Mouse (Mus musculus): ENCODE data around the gene Mex3d.

Mex3d gene

DNA sequence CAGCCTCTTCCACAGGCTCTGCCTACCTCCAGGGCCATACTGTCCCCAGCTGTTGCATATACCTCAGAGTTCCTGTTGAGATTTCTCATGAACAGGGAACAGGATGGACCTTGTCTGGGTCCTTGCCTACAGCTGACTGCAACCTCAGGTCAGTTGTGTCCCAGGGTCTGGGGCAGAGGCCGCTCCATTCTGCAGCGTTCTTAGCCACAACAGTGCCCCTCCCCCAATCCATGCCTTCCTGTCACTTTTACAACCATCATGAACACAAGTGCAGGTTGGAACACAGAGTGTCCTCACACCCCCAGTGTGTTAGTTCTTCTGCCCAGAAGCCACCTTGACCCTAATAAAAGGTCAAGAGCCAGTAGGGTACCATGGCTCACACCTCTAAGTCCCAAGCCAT lies 1.3 kb upstream of the Mex3d start:
- intact Hi-C loops (cut with DNase I) = no loop called here

DNA sequence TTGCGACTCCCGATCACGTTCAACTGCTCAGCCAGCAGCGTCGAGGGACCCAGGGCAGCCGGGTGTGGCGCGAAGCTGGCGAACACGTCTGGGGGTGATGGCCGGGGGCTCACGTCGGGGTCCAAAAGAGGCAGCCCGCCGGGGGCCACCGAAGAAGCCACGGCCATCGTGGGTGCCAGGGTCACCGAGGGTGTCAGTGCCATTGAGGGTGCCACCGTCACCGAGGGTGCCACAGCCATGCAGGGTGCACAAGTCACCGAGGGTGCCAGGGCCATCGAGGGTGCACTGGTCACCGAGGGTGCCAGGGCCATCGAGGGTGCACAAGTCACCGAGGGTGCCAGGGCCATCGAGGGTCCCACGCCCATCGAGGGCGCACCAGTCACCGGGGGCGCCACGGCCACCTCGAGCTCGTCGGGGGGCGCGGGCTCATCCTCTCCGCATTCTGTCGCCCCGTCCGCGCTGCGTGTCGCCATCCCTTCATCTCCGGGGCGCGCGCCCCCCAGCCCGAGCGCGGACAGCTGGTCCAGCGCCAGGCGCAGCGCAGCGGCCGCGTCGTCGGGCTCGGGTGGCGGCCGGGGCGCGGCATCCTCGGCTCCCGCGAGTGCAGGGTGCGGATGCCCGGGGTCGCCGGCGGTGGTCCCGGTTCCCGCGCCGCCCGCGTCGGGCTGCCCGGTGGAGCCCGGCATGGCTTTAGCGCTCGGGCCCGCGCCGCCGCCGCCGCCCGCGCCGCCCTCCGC lies 556 bp downstream of the Mex3d start:
- intact Hi-C loops (cut with DNase I) = no loop called here

DNA sequence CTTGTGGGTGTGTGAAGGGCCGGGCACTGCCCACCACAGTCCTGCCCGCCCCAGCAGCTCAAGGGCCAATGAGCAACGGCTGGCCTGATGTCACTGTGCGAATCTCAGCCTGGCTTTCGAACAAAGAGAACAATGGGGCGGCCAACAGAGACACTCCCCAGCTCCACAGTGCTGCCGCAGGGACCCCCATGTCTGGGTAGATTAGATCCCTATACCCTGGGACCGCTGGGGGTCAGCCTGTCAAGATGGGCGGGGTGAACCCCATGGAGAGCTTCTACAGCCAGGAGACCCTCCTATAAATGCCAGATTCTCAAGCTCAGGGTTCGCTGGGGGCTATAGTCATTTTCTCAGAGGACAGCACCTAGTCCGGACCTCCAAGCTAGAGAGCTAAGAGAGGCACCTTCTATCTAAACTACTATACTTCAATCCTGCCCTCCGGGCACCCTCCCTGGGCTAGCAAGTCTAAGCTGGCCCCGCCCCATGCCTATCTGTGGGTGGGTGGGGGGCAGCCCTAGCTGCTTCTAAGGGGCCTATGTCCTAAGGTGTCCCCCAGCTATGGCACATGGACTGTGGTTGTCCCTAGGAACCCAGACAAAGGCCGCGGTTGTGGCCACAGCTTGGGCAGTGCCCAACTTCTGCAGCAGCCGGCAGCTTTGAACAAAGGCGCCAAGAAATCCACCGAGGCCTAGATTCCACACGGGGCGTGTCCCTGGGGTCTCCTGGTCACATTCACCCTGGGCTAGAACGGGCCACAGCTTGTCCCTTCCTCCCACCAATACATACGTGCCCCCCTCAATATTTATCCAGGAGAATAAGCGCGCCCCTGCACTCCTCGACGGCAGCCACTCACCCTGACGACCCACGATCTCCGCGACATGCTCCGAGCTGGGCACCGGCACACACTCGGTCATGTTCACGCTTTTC lies 1.4 kb downstream of the Mex3d start:
- intact Hi-C loops (cut with DNase I) = no loop called here

DNA sequence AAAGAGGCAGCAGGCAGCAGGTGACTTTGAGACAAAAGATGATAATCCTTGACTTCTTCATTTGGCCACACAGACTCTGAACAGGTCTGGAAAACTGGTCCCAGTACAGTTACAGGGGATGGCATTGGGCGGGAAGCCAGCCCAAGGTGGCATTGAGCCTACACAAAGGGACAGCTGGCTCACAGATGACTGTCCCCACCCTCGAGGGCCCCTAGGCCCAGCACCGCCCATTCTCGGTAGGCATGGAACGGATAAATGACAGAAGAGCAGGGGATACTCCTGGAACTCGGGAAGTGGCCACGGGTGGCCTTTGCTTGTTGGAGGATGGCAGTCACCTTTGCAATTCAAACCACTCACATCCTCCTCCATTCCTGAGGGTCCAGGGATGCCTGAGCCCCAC lies 2.1 kb downstream of the Mex3d start:
- intact Hi-C loops (cut with DNase I) = no loop called here

DNA sequence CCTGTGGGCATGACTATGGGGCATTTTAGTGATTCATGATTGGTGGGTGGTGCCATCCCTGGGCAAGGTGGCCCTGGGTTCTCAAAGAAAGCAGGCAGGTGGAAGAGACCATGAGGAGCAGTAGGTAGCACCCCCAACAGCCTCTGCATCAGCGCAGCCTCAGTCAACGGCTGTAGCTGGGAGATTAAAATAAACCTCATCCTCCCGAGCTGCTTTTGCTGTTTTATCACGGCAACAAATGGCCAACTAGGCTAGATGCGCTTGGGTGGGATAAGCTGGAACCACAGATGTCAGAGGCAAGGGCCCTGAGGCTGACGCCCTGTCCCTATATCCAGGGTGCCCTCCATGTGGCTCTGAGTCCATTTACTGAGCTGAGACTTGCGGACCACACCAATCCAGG lies 2.8 kb downstream of the Mex3d start:
- intact Hi-C loops (cut with DNase I) = no loop called here

DNA sequence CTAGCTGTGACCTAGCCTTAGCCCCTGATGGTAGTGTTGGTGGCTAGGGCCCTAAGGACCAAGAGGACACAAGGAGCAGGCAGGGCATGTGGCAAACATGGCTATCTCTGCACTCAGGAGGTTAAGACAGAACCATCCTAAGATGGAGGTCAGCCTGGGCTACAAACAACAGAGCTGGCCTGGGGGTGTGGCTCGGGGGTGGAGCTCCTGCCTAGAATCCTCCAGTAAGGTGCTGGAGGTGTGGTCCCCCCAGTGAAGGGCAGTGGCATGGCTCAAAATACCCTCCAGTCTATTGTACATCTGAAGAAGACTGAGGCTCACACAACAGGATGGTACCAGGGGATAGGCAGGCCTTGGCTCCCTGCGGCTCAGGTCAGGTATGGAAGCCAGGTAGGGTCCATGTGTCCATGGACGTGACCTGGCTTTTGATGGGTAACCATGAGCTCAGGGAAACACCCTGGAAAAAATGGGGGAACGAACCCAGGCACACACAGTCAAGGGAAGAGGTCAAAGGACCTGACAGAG lies 3.3 kb downstream of the Mex3d start:
- intact Hi-C loops (cut with DNase I) = no loop called here

DNA sequence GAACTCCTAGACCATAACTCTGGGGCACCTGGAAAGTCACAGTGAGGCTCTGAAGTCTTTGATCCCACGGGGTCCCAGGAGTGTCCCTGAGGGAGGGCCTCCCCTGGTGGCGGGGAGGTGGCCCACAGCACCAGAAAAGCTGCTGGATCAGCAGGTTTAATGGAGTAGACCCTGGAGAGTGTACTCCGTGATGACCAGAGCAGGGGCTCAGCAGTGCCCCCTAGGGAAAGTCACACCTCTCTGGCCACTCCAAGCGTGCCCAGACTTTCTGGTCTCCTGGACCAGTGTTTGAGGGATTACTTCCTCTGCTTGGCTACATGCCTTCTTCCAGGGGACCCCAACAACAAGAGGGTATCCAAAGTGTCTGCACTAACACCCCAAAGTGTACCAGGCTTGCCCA lies 4.0 kb downstream of the Mex3d start:
- intact Hi-C loops (cut with DNase I) = no loop called here

DNA sequence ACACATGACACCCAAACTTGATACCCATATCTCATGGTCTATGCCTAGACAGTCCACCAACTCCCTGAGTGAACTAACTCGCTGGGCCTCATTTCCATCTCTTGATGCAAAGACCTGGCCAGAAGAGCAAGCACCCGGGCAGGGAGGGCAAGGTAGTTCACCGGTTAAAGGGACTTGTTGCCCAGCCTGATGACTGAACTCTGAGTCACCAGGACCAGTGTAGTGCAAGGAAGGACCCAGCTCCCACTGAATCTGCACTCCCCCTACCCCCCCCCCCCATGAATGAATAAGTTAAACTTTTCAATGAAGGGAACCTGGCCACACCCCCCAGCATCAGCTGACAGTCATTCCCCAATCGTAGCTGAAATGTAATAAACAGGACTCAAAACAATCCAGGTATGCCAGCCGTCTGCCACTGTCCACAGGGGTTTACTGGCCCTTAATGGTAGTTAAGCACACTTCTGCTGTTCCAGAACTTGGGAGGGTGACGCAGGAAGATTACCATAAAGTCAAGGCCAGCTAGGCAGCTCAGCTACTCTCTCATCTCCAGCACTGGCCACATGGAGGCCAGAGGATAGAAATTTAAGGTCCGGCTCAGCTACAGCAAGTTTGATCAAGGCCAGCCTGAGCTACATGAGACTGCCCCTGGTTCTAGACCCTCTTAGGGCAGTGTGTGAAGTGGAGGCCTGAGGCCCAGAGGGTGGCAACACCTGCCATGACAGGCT lies 4.7 kb downstream of the Mex3d start:
- intact Hi-C loops (cut with DNase I) = no loop called here

DNA sequence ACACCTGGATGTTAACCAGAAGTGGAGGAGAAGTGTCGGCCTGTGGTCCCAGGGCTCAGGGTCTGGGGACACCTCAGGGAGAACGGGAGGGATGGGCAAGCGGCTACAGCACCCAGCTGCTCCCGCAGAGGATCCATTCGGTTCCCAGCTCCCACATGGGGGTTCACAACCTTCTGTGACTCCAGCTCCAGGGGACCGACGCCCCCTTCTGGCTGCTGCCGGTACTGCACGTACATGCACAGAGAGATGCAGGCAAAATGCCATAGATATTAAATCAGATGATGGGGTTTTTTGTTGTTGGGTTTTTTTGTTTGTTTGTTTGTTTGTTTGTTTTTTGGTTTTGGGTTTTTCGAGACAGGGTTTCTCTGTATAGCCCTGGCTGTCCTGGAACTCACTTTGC lies 9.7 kb downstream of the Mex3d start:
- intact Hi-C loops (cut with DNase I) = loop anchor here (5.0 kb wide), 3 partner anchors 55 to 180 kb away; partner anchors contain the start of gene Tcf3

DNA sequence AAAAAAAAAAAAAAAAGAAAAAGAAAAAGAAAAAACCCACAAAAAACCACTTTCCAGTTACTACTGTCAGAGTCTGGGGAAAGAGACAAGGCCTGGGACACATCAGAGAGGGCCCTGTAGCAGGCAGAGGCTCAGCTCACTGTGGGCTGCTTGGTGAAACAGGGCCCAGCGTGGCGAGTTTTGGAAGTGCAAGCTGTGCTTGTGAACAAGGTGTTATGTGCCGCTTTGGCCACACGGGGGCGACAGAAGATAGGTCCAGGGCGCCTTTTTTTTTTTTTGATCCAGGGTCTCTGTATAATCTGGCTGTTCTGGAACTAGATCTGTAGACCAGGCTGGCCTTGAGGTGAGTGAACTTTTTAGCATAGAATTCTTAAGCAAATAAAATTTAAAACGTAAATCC lies 11.3 kb downstream of the Mex3d start:
- intact Hi-C loops (cut with DNase I) = loop anchor here (5.0 kb wide), 3 partner anchors 56 to 181 kb away; partner anchors contain the start of gene Tcf3

DNA sequence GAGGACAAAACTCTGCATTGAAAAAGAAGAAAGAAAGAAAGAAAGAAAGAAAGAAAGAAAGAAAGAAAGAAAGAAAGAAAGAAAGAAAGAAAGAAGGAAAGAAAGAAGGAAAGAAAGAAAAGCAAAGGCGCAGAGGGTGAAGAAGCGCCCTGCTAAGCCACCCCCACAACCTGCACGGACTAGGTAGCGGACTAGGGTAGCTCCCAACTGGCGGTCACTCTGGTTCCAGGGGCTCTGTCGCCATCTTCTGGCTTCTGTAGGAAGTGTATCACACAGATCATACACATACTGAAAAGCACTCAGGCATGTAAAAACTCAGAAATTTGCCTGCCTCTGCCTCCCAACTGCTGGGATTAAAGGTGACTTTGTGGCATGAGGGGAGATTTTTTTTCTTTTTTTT lies 13.4 kb downstream of the Mex3d start:
- intact Hi-C loops (cut with DNase I) = loop anchor here (2.0 to 5.0 kb wide), 3 partner anchors 23 to 82 kb away; partner anchors contain the start of gene Rps15

DNA sequence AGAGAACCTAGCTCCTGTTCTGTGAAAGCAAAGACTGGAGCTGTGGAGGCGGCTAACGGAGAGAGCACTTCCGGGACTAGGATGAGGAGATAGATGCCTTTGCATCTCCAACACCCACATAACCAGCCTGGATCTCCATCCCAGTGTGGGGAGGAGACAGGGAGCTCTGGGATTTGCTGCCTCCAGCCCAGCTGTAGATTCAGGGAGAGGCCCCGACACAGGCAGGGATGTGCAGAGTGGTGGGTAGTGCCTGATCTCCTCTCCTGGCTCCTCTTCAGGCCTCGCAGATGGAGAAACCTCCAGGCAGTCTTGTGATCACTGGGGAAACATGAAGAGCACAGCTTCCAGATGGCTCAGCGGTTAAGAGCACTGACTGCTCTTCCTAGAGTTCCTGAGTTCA lies 14.8 kb downstream of the Mex3d start:
- intact Hi-C loops (cut with DNase I) = loop anchor here (5.0 kb wide), 2 partner anchors 35 to 80 kb away; partner anchors contain the start of gene Rps15

DNA sequence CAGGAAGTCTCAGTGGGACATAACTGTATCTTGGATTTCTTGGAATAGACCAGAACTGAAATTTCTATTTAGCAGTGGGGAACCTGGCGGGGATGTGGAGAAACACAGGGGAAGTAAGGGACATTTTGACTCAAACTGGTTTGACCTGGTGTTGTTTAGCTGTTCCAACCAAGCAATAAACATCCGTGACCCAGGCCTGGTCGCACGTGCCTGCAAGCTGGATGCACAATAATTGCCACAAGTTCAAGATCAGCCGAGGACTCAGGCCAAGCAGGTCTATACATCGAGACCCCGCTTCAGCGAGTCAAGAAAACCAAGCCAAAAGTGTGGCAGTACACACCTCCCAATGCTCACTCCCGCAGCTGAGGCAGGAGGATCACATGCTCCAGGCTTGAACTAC lies 15.5 kb downstream of the Mex3d start:
- intact Hi-C loops (cut with DNase I) = loop anchor here (5.0 kb wide), 2 partner anchors 35 to 80 kb away; partner anchors contain the start of gene Rps15

DNA sequence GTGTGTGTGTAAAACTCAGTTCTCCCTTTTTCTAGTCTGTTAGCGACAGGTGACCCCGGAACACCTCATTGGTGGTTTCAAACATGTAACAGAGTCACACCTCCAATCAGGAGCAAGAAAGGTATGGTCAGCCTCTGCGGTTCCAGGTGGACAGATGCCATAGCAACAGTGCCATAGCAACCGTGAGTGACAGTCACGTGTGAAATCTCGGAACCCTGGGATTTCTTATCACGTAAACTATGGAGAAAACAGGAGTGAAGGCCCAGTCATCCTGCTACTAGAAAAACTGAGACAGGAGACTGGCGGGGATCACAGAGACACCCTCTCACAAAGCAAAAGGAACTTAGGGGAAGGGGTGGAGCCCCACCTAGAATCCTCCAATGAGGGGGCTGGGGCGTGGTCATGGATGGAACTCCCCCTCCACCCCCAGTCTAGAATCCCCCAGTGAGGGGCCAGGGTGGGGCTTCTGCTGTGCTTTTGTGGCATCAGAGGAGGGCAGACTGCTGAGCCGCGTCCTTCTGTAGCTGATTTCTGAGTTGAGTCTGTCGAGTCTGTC lies 16.0 kb downstream of the Mex3d start:
- intact Hi-C loops (cut with DNase I) = loop anchor here (5.0 kb wide), 2 partner anchors 34 to 79 kb away; partner anchors contain the start of gene Rps15

DNA sequence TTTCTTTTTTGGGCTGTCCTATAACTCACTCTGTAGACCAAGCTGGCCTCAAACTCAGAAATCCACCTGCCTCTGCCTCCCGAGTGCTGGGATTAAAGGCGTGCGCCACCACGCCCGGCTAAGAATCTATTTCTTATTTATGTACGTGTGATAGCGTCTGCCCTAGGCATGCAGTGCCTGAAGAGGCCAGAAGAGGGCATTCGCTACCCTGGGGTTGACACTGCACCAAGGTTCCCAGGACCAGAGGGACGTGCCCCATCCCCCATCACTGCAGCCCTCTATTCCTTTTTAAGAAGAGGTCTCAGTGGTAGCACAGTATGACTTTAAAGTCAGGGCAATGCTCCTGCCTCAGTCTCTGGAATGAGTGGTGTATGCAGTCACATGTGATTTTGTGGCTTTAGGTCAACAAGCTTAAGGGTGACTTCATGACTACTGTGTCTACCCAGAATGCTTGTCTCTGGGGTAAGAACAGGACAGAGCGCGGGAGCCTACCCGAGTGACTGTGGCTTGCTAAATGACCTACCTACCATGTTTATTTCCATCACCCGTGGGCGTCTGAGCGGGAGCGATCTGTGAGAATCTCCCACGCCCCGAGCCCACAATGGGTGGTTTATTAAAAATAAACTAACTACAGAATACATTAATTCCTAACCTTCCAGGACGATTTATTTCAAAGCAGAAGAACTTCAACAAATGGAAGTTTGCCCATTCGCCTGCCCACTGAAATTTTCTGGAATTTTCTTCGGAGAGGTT lies 17.3 kb downstream of the Mex3d start:
- intact Hi-C loops (cut with DNase I) = loop anchor here (5.0 kb wide), 2 partner anchors 33 to 78 kb away; partner anchors contain the start of gene Rps15

DNA sequence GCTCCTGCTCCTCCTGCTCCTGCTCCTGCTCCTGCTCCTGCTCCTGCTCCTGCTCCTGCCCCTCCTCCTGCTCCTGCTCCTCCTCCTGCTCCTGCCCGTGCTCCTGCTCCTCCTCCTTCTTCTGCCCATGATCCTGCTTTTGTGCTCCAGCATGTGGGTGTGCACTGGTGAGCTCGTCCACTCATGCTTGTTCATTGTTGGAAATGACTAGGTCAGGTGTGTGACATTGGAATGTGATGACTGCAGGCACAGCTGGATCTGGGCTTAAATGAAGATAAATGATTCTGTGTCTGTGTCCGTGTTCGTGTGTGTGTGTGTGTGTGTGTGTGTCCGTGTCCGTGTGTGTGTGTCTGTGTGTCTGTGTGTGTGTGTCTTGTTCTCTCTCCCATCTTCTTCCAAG lies 19.1 kb downstream of the Mex3d start:
- intact Hi-C loops (cut with DNase I) = no loop called here

DNA sequence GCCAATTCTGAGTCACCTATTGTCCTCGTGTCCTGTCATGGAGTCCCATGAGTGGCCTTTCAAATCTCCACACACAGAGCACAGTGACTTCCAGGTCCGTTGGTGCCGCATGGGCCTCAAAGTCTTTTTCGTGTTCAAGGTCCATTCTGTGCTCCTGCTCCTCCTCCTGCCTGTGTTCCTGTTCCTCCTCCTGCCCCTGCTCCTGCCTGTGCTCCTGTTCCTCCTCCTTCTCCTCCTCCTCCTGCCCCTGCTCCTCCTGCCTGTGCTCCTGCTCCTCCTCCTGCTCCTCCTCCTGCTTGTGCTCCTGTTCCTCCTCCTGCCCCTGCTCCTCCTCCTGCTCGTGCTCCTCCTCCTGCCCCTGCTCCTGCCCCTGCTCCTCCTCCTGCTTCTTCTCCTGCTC lies 19.5 kb downstream of the Mex3d start:
- intact Hi-C loops (cut with DNase I) = no loop called here

DNA sequence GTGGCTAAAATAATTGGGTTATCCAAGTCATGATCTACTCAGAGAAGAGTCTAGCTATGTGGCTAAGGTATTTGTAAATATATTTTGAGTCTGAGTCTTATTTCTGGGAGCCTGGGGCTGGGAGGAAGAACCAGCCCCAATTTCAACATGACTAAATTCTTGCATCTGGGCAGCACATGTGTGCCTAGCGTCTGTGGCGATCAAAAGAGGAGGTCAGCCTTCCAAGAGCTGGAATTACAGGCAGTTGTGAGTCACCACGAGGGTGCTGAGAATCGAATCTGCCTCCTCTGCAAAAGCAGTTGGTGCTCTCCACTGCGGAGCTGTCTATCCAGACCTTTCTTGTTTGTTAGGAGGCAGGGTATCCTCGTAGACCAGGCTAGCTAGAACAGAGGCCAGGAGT lies 21.7 kb downstream of the Mex3d start:
- intact Hi-C loops (cut with DNase I) = no loop called here

DNA sequence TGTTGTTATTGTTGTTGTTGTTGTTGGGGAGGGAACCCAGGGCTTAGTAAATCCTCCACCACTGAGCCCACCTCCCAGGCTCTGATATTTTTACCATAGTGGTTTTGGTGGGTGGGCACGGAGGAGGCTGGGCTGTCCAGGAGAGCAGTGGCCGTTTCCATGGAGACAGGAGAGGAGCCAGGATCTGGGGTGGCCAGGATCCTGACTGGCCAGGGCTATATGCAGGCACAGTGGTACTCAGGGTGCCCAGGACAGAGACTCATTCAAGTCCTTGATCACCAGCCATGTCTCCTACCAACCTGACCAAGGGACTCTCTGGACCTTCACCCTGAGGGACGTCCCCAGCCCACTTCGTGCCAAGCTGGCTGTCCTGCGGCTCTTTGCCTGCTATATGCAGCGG lies 23.7 kb downstream of the Mex3d start:
- intact Hi-C loops (cut with DNase I) = no loop called here

DNA sequence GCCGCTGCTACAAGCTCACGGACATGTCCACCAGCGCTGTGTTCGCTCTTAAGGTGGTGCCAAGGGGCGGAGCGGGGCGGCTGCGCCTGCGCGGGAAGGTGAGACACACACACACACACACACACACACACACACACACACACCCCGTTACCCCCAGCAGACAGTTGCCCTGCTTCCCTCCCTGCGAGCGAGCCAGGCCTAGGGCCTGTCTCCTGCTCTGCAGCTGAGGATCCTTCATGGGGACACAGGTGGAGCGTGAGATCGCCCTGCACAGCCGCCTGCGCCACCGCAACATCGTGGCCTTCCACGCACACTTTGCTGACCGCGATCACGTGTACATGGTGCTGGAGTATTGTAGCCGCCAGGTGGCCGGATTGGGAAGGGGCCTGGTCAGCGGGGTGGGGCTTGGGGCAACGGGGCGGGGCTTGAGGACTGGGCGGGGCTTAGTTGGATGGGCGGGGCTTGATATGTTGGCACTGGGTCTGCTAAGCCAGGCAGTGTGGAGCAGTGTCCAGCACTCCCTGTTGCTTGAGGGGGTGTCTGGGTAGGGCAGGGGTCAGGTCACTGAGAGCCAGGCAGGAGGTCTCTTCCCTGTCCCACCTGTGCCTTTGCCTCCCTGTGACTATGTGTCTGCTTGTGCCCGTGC lies 29.3 kb downstream of the Mex3d start:
- intact Hi-C loops (cut with DNase I) = no loop called here
